Mouse (Mus musculus) embryo, embryonic 10.5 days (tissue): ENCODE data around the gene 1700001P01Rik.

Experiments
- DNase-seq: peaks from one replicate; pipeline ENCODE4 v3.0.0-alpha.2; 2015; ENCODE audit warnings: low spot score

1700001P01Rik gene

GRCm38 (mm10) chr11:97809235-97810121 lies 33.8 kb upstream of the 1700001P01Rik start:
- DNase-seq = no peak

GRCm38 (mm10) chr11:97808621-97809234 lies 33.0 kb upstream of the 1700001P01Rik start:
- no peak for DNase-seq

GRCm38 (mm10) chr11:97808093-97808492 lies 32.4 kb upstream of the 1700001P01Rik start:
- peak; percentile 72 for DNase-seq

- DNase-seq = no peak
Observed at GRCm38 (mm10) chr11:97807626-97808025, 31.9 kb upstream of the 1700001P01Rik start.

DNA sequence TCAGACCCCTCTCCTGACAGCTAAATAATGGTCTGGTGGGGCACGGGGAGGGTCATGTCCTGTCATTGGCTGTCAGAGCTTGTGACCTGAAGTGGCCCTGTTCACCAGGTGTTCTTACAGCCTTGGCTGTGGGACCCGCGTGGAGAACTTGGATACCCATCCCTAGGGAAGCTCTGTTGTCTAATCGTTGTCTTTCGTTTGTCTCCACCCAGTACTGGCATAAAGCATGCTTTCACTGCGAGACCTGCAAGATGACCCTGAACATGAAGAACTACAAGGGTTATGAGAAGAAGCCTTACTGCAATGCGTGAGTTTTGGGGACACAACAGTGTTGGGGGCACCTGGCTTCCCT lies 30.9 kb upstream of the 1700001P01Rik start:
- DNase-seq = no peak

- no peak for DNase-seq
Observed at GRCm38 (mm10) chr11:97805662-97806612, 30.2 kb upstream of the 1700001P01Rik start.

GRCm38 (mm10) chr11:97804841-97805661 lies 29.3 kb upstream of the 1700001P01Rik start:
- DNase-seq = no peak

DNA sequence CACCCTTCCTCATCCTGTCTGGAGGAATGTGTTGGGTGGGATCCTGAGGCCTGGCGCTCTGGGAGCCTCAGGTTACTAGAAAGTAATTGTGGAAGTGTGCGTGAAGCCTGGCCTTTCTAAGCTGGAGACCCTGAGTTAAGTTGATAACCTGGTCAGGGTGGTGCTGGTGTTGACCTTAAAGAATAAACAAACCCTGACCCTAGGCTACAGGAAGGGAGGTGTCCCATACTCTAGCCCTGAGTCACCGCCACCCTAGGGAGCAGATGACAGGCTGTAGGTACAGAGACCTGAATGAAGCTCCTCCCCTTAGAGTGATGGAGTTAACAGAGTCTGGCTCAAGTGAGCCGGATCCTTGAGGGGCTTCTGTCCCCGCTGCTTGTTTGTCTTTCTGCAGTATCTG lies 28.1 kb upstream of the 1700001P01Rik start:
- DNase-seq = no peak

GRCm38 (mm10) chr11:97802495-97802894 lies 26.8 kb upstream of the 1700001P01Rik start:
- DNase-seq = no peak

DNA sequence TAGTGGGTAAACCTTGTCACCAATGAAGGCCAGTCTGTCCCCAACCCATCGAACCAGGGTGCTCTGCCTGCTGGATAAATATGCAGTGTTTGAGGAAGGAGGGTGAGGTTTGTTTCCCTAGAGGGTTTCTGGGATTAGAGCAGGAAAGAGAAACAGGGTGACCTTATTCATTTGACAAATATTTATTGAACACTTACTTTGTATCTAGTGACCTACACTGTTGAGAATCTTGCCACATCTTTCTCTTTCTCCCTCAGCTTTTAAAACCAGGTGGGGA lies 26.4 kb upstream of the 1700001P01Rik start:
- no peak for DNase-seq

GRCm38 (mm10) chr11:97801409-97802193 lies 25.9 kb upstream of the 1700001P01Rik start:
- peak; percentile 81 for DNase-seq

DNA sequence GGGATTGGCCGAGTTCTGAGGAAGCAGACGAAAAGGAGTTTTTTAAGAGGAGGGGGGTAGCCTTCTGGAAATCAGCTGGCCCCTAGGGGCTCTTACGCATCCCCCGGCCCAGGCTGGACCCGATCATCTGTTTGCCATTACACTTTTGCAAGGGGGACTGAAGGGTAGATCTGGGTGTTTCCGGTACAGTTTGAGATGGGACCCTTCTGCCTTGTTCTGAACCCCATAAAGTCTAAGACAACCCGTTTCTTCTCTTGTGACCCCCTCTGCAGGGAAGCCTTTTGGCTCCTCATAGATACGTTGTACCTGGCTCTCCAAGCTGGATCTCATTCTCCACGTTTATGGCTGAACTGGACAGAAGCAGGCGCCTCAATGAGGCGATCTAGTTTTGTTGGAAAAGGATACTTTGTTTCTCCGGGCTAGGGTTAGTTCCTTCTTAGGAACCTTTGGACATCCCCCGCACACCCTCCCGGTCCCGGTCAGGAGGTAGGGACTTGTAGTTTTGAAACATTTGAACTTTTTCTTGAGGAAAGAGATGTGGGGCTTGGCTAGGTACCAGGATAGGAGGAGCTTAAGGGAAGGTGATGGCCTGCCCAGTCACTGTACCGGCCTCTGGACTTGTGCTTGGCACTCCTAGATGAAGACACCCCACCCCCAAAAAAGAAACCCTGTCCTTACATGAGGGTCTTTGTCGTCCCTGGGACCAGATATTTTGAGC lies 25.1 kb upstream of the 1700001P01Rik start:
- DNase-seq = no peak

- DNase-seq = peak; percentile 77
Observed at GRCm38 (mm10) chr11:97799994-97800690, 24.4 kb upstream of the 1700001P01Rik start.

DNA sequence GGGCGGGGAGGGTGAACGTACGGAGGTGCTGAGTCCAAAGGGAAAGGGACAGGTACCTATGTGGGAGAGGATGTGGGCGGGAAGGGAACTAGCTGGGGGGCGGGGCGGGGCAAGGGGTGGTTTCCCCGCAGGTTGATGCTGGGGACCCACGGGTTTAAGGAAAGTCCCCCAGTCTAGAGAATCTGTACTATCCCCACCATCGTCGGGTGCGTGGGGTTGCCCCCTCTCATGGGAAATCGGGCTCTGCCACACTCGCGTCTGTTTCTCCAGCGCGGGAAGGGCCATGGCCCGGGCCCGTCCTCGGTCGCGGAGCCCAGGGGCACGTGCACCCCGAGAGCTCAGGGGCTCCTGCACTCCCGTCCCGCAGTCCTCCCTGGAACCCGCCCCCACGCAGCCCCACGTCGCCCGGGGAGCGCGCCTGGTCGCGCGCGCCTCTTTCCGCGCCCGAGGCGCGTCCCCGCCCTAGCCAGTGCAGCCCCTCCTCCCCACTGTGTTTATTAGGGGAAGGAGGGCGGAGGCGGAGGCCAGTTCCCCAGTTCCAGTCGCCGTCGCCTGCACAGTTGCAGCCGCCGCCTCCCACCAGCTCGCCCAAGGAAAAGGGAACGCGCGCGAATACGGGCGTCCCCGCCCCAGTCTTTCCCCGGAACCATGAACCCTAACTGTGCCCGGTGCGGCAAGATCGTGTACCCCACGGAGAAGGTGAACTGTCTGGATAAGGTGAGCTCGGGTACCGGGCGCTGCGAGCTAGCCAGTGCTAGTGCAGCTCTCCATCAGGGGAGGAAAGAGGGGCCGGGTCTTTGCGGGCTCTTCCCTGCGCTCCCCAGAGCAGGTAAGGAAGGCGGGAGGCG lies 23.7 kb upstream of the 1700001P01Rik start:
- peak; percentile 86 for DNase-seq

DNA sequence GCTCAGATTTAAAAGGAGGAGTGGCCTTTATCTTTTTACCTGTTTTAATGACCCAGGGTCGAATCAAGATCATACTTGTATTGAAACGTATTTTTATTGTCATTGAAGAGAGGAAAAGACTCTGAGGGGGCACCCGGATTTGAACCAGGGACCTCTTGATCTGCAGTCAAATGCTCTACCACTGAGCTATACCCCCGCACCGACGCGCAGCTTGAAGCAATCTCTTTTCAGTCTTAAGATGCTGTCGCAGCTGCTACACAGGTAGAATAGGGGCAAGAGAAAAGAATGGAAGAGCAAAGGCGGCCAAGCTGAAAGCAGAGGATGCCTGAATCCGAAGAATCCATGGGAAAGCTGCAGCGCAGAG lies 23.0 kb upstream of the 1700001P01Rik start, which contains the start of gene Lasp1:
Lasp1 (plus strand) TSS at position 219 of the 364 bp plus-strand sequence.
- DNase-seq = peak; percentile 94

DNA sequence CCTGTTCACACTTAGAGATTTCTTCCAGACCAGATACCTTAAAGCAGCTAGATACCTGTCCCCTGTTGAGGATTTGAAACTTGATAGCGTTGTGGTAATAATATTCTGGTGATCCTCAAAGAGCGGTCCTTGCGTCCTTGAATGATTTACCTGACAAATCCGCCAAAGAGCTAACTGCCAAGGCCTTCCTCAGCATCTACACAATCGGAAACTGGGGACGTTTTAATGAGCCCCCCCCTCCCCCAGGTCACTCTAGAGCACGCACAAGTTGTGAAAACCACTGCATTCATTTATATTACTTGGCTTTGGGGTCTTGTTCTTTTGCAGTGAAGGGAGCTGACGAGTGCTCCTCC lies 22.3 kb upstream of the 1700001P01Rik start:
- DNase-seq = no peak

DNA sequence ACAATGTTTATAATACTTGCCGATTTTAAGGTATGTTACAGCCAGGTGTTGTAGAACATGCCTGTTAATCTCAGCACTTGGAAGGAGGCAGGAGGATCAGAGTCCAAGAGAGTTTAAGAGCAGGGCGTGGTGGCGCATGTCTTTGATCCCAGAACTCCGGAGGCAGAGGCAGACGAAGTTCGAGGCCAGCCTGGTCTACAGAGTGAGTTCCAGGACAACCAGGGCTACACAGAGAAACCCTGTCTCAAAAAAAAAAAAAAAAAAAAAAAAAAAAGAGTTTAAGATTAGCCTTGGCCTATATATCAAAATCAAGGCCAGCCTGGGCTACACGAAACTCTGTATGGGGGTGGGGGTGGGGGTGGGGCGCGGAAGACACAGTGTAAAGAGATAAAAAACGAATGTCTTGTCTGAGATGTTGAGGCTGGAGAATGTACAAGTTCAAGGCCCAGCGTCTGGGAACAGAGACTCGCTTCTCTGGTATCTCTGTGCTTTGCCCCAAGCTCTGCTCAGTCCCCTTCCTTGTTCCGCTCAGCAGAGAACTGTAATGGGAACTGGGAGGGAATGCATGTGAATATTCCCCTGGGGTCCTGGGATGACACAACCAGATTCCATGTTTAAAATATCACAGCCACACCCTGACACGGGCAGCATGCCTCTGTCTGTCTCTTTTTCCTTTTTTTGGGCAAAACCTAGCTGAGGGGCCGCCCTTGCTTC lies 21.8 kb upstream of the 1700001P01Rik start:
- no peak for DNase-seq

DNA sequence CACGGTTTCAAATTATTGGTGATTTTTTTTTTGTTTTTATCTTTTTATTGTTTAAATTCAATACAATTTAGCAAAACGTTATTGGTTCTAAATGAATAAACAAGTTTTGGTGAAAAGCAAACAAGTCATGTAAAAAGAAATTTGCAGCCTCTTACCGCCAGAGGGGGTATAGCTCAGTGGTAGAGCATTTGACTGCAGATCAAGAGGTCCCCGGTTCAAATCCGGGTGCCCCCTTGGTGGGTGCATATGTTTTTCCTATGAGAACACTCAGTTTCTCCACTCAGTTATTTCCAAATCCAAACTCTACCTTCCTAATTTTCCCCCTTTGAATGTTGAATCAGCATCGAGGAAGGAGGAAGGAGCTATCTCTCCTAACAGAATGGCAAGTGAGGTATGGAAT lies 21.2 kb upstream of the 1700001P01Rik start:
- DNase-seq = peak; percentile 87
